Mouse (Mus musculus) mouse embryonic stem cell (cell line): Measurements from ENCODE around the gene Slc9a1.

Source experiments
- in situ Hi-C, 2 experiments: fragments of 300-500 bp; cut with MboI; formaldehyde crosslinking; loops; 1 replicate in 1 of 2; 3 replicates in 1 of 2; pipeline ENCODE4 v1.14.3; 2019 to 2020; ENCODE audit warnings: low sequenced_read_pairs in 2 of 2, low pct_unique_long_range_greater_than_20kb in 1 of 2, mixed read lengths in 1 of 2; ENCODE audit not compliant: unreplicated experiment in 1 of 2

The Slc9a1 gene

DNA sequence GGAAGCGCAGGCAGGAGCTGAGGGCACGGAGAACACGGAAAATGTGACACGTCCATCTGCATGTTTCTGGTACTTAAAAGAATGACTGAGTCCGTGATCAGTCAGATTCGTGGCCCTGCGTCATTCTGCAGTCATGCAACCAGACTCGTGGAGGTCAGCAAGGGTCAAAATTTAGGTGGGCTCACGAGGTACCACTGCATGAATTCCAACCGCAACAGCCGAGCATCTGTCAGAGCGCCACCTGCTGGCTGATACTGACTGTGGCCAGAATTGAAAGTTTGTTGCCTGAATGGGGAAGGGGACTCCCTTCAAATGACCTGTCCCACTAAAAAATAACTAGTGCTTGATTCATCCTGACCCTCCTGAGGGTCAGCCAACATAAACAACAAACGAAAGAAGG is 80.2 kb downstream of the Slc9a1 start:
- in situ Hi-C loops: loop anchor here in 1 of 2 experiments (5.0 kb wide), 1 partner anchor 32 kb away; no protein-coding TSS in a partner anchor

DNA sequence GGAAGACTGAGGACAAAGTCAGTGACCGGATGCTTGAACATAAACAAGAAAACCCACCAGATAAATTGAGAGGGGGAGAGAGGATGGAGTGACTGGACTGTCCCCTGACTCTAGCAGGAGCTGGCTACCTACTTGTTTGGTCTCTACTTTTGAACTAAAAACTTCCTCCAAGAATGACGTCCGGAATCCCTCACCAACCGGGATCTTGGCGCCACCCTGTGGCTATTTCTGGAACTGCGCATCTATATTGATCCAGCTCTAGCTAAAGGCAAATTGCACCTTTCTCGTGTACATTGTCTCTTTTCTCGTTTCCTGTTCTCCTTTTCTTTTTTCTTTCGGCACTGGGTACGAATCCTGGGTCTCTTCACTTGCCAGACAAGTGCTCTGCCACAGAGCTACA is 82.0 kb downstream of the Slc9a1 start:
- in situ Hi-C loops: loop anchor here in 1 of 2 experiments (5.0 kb wide), 1 partner anchor 34 kb away; no protein-coding TSS in a partner anchor

DNA sequence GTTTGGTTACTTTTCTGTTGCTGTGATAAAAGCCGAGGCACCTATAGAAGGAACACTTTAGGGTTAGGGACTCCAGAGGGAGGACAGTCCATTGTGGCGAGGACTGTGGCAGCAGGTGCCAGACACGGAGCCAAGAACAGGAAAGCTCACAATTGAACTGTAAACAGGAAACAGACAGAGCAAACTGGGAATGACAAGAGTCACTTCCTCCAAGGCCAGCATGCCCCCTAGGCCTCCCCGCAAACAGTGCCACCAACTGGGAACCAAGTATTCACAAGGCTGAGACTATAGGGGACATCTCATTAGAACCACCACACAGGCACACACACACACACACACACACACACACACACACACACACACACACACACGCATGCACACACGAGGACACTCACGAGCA is 82.9 kb downstream of the Slc9a1 start:
- in situ Hi-C loops: loop anchor here in 1 of 2 experiments (5.0 kb wide), 1 partner anchor 35 kb away; no protein-coding TSS in a partner anchor

DNA sequence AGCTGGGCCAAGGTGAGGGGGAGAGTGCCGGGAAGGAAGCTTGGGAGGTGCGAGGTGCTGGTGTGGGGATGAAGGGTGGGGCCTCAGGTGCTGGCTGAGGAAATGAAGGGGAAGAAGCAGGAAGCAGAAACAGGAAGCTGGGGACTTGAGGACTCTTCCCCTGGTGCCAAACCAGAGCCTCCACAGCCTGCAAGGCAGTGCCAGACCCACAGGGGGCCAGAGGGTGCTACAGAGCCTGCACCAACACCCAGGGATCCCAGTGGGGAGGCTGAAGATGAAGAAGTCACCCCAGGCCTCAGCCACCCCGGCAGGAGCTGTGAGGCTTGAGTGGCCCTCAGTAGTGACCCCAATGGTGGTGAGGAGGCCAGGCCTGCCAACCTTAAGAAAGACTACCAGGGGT is 88.5 kb downstream of the Slc9a1 start:
- in situ Hi-C loops: no loop called here

DNA sequence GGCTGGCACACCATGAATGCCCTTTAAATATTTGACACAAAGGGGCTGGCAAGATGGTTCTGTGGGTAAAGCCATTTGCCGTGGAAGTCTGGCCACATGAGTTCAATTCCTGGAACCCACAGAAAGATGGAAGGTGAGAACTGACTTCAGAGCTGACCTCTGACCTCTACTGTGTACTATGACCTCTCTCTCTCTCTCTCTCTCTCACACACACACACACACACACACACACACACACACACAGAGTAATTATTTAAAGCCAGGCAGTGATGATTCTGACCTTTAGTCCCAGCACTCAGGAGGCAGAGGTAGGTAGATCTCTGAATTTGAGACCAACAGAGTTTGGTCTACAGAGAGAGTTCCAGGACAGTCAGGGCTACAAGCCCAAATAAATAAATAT is 90.5 kb downstream of the Slc9a1 start:
- in situ Hi-C loops: no loop called here

DNA sequence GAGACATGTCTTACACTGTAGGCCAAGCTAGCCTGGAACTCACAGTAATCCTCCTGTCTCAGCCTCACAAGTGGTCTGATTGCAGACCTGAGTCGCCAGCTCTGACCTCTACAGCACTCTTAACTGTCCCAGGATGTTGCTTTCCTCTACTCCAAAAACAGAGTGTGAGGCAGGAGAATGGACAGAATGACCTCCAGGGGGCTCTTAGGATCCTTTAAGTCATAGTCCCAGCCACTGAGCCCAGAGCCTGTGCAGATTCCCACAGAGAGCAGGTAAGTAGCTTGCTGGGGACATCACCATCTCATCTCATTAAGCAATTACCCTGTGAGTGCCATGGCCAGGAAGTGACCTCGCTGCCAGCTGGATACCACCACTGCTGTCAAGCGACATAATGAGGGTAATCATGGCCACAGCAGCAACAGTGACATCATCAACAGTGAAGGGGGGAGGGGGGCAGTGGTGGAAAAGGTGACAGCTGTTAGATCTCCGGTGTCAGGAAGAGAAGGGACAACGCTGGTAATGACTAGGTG is 91.4 kb downstream of the Slc9a1 start:
- in situ Hi-C loops: no loop called here

DNA sequence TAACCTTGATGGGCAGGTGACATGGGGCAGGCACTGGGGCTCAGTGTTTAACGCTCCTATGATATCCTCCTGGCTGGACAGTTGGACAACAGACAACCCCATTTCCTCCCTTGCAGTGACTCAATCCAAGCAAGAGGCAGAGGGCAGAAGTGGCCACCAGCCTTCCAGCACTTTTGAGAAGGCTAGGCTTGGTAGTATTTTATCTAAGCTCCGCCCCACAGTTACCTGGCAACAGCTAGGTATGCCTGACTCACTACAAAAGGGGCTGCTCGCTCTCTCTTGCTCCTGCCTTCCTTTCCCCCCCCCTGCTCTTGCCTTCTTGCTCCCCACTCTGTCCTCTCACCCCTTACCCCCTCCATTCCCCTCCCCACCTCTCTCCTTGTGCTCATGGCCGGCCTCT is 91.9 kb downstream of the Slc9a1 start:
- in situ Hi-C loops: no loop called here

DNA sequence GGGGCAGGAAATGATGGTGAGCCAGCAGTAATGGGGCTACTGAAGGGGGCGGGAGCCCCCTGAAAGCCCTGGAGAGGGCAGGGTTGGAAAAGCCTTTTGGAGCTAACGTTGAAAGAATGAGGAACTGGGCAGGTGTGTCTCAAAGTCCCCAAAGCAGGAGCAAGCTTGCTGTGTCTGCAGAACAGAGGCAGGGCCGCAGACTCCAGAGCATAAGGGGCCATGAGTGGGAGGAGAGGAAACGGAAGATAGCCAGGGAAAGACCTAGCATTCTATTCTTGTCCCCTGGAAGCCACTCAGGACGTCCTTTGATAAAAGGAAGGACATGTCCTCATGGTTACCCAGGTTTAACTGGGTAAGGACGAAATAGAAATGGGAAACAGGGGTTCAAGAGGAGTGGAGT is 93.7 kb downstream of the Slc9a1 start:
- in situ Hi-C loops: no loop called here

DNA sequence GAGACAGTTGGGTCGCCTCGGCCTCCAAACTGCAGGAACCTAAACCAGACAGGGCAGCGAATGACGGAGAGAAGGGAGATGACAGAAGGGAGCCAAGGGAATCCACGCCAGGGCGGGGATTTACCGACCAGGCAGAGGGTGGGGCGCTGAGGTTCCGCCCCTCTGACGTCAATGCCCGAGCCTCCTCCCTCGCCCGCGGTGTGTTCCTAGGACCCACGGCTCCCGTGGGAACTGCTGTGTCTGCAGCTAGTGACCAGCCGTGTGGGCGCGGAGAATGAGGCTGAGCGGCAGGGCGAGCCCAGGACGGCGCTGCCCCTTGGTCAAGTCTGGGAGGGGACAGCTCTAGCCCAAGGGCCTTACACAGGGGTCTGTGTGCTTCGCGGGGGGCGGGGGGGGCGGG is 98.6 kb downstream of the Slc9a1 start:
- in situ Hi-C loops: no loop called here

DNA sequence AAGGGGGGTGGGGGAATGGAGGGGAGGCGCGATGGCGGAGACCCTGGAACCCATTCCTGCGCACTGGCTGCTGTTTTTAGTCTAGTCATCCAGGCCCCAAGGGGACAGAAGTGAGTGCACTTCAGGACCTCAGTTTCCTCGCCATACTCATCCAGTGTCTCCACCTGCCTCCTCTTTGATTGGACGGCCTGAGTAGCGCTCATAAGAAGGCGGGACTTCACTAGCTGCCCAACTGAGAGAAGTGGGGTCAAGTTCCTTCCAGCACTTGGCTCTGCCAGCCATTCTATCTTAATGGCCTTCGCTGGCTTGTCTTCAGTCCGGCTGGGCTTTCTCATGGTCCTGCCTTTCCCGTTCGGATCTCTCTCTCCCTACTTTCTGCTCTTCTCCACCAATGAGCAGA is 99.6 kb downstream of the Slc9a1 start:
- in situ Hi-C loops: no loop called here

DNA sequence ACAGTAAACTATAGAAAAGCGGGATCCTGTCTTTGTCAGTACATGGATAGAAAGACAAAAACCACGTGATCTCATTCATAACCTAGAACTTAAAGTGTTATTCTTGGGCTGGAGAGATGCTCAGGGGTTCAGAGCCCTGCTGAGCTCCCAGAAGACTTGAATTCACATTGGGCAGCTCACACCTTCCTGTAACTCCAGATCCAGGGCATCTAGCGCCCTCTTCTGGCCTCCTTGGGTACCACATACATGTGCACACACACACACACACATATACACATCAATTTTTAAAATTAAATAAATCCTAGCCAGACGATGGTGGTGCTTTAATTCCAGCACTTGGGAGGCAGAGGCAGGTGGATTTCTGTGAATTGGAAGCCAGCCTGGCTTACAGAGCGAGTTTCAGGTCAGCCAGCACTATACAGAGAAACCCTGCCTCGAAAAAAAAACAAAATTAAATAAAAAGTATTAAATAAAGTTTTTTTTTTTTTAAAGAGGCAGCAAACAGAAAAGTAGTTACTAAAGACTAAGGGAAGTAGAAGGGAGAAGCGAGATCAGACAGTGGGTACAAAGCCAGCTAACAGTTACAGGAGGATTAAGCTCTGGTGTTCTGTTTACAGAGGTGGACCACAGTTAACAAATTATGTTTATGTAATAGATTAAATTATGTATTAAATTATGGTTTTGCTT is 101.8 kb downstream of the Slc9a1 start:
- in situ Hi-C loops: no loop called here
